Mouse (Mus musculus) cerebellum, postnatal 10 days (tissue): ENCODE data around the gene Pbp2.

ENCODE experiments used
- DNase-seq, 2 experiments: peaks; one replicate each; pipeline ENCODE4 v3.0.0; 2021; ENCODE audit warnings: mixed read lengths in 2 of 2

The Pbp2 gene

GRCm38 (mm10) chr6:135310305-135310704 is at the start of gene Pbp2:
TSS of gene Pbp2 (minus strand) at chr6:135310405.
- no peak for DNase-seq

GRCm38 (mm10) chr6:135354953-135355352 is 44.7 kb upstream of the Pbp2 start:
- DNase-seq: no peak

GRCm38 (mm10) chr6:135352537-135352936 is 42.3 kb upstream of the Pbp2 start:
- no peak for DNase-seq

GRCm38 (mm10) chr6:135351638-135352302 is 41.6 kb upstream of the Pbp2 start:
- peak; percentile 69 to 79 for DNase-seq

GRCm38 (mm10) chr6:135341076-135341378 is 30.8 kb upstream of the Pbp2 start:
- DNase-seq: no peak

- peak in 1 of 2 experiments; percentile 36 for DNase-seq
Measured at GRCm38 (mm10) chr6:135340355-135341075, 30.3 kb upstream of the Pbp2 start.

GRCm38 (mm10) chr6:135336376-135336775 is 26.2 kb upstream of the Pbp2 start:
- peak in 1 of 2 experiments; percentile 27 for DNase-seq

- DNase-seq: peak; percentile 33 to 43
Measured at GRCm38 (mm10) chr6:135333994-135334651, 23.9 kb upstream of the Pbp2 start.

GRCm38 (mm10) chr6:135332737-135333281 is 22.6 kb upstream of the Pbp2 start:
- peak; percentile 42 to 60 for DNase-seq

GRCm38 (mm10) chr6:135331916-135332315 is 21.7 kb upstream of the Pbp2 start:
- DNase-seq: peak; percentile 38 to 47

- no peak for DNase-seq
Measured at GRCm38 (mm10) chr6:135326847-135327246, 16.6 kb upstream of the Pbp2 start.

- DNase-seq: no peak
Measured at GRCm38 (mm10) chr6:135324686-135325300, 14.6 kb upstream of the Pbp2 start.

GRCm38 (mm10) chr6:135324111-135324510 is 13.9 kb upstream of the Pbp2 start:
- no peak for DNase-seq

GRCm38 (mm10) chr6:135323311-135323982 is 13.2 kb upstream of the Pbp2 start:
- peak; percentile 75 to 76 for DNase-seq

GRCm38 (mm10) chr6:135322749-135323148 is 12.5 kb upstream of the Pbp2 start:
- DNase-seq: no peak

GRCm38 (mm10) chr6:135319431-135319933 is 9.3 kb upstream of the Pbp2 start:
- no peak for DNase-seq

GRCm38 (mm10) chr6:135316141-135316540 is 5.9 kb upstream of the Pbp2 start:
- DNase-seq: no peak

GRCm38 (mm10) chr6:135313981-135314380 is 3.8 kb upstream of the Pbp2 start:
- no peak for DNase-seq

GRCm38 (mm10) chr6:135312038-135312437 is 1.8 kb upstream of the Pbp2 start:
- DNase-seq: no peak

GRCm38 (mm10) chr6:135304576-135305260 is 5.5 kb downstream of the Pbp2 start:
- no peak for DNase-seq

GRCm38 (mm10) chr6:135302421-135303125 is 7.6 kb downstream of the Pbp2 start:
- DNase-seq: peak; percentile 19 to 20
